Mouse (Mus musculus) forebrain, postnatal 0 days (tissue): ENCODE results near the gene Ccdc27. TPM values are rescaled to one million over a fixed set of nuclear protein-coding genes. Genes with fewer than 3 reads are reported as not detected.

Experiments used
- ATAC-seq: fragments of 200-750 bp; cut with Nextera tagmentation; 2 replicates; pipeline ENCODE4 v1.8.0; 2017; ENCODE audit warnings: mild to moderate bottlenecking, moderate library complexity
- DNase-seq: peaks from one replicate; pipeline ENCODE4 v3.0.0-alpha.2; 2015
- H3K27ac ChIP-seq: fragments of 300-500 bp; sonication (generic); 2 replicates; pipeline ENCODE4 v1.5.1; 2014; ENCODE audit warnings: low read depth, mild to moderate bottlenecking, antibody characterized with exemption, low read length, moderate library complexity, mixed read lengths
- H3K27me3 ChIP-seq: fragments of 300-500 bp; sonication (generic); 2 replicates; pipeline ENCODE4 v1.6.1; 2014; ENCODE audit warnings: mild to moderate bottlenecking, low read length, mixed read lengths; ENCODE audit not compliant: insufficient read depth
- H3K36me3 ChIP-seq: fragments of 300-500 bp; sonication (generic); 2 replicates; pipeline ENCODE4 v1.6.1; 2014; ENCODE audit warnings: mild to moderate bottlenecking, moderate library complexity; ENCODE audit not compliant: insufficient read depth
- H3K4me1 ChIP-seq: fragments of 300-500 bp; sonication (generic); 2 replicates; pipeline ENCODE4 v1.6.1; 2014; ENCODE audit warnings: antibody characterized with exemption; ENCODE audit not compliant: insufficient read depth
- H3K4me2 ChIP-seq: fragments of 300-500 bp; sonication (generic); 2 replicates; pipeline ENCODE4 v1.6.1; 2014; ENCODE audit warnings: low read depth, mild to moderate bottlenecking, moderate library complexity
- H3K4me3 ChIP-seq: fragments of 300-500 bp; sonication (generic); 2 replicates; pipeline ENCODE4 v1.5.1; 2014; ENCODE audit warnings: low read depth, low read length, mixed read lengths
- H3K9ac ChIP-seq: fragments of 300-500 bp; sonication (generic); 2 replicates; pipeline ENCODE4 v1.6.1; 2014; ENCODE audit warnings: mild to moderate bottlenecking
- H3K9me3 ChIP-seq: fragments of 300-500 bp; sonication (generic); 2 replicates; pipeline ENCODE4 v1.6.1; 2016; ENCODE audit warnings: low read length
- CTCF ChIP-seq: sonication (generic); IDR thresholded peaks from 2 replicates; pipeline ENCODE4 v1.5.1; 2016; ENCODE audit warnings: antibody characterized with exemption, control low read depth, low read depth
- WGBS: fragments of 180-500 bp; shearing (Covaris S2); extraction: QIAGEN DNeasy Blood & Tissue Kit; methylation state at CpG from one replicate; pipeline ENCODE4 v1.1.7; 2014; 5-methylcytosine and 5-hydroxymethylcytosine counted together
- polyA plus RNA-seq: library from polyadenylated mRNA; unstranded; fragments of >200 nt; fragmentation: Nextera tagmentation; extraction: Ambion mirVana; gene quantifications from 2 replicates; pipeline ENCODE4 v1.2.1, GENCODE M21; 2015
- total RNA-seq: library from RNA; depleted of rRNA; stranded (reverse); fragments of >200 nt; gene quantifications from 2 replicates; pipeline ENCODE4 v1.2.3, GENCODE M21; 2014; rRNA removed

Ccdc27 gene
- total RNA-seq (not detected in 2 replicates), polyA plus RNA-seq (not detected in 2 replicates)

DNA sequence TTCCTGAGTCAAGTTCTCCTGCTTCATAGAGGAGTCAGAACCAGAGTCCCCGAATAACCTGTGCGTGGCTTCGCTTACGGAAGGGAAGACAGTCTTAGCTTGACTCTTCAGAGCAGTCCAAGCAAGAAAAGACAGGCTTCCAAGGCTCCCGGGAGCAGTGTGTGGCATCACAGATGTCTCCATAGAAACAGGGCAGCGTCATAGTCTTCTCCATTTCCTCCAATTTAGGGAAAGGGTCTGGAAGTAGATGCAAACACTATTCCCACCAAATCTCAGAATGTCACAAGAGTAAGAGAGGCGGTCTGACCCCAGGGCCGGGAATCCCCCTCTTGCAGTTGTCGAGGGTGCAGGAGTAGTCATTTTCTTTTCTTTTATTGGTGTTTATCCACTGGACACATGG, at the start of gene Ccdc27:
TSS of gene Ccdc27 (minus strand) at position 101 of the 400 bp plus-strand sequence.
- Histone ChIP-seq H3K4me2 (no peak within 1 kb of the TSS), H3K9ac (no peak within 1 kb of the TSS), H3K36me3 (no peaks in the 10 kb centered on the region), H3K9me3 (no peaks in the 10 kb centered on the region), H3K27me3 (no peaks in the 10 kb centered on the region), H3K4me1 (no peaks in the 10 kb centered on the region), H3K27ac (no peak within 1 kb of the TSS), H3K4me3 (no peak within 1 kb of the TSS)
- TF ChIP-seq CTCF, result no peak
- ATAC-seq (no peak), DNase-seq (no peak)
- WGBS, result 78% methylated on average over 9 of the region's 9 CpGs

DNA sequence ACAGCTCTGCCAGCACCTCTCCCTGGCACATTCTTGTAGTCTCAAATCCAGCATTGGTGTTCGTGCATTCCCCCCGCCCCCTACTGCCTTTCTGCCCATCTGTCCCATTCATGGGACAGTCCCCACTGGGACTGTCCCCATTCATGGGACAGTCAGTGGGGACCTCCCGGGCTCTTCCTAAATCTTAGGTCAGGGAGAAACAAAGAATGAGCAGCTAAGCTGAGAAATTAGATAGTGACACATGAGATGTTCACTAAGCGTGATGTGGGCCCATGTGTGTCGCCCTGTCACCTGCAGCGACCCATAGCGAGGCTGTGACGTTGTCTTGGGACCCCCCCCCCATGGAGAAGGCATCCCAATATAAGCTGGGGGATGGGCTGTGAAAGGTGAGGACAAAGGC, 48.9 kb upstream of the Ccdc27 start:
- Histone ChIP-seq H3K9me3 (no peaks in the 10 kb centered on the region), H3K4me3 (no peak overlapping the region), H3K36me3 (no peaks in the 10 kb centered on the region), H3K4me1 (no peaks in the 10 kb centered on the region), H3K27ac (no peak overlapping the region), H3K4me2 (no peak overlapping the region), H3K27me3 (no peaks in the 10 kb centered on the region), H3K9ac (no peak overlapping the region)
- no peak for ATAC-seq
- no peak for TF ChIP-seq CTCF
- DNase-seq, result no peak
- 62% methylated on average over 8 of the region's 8 CpGs for WGBS

- Histone ChIP-seq H3K27ac (no peak overlapping the region), H3K9me3 (no peaks in the 10 kb centered on the region), H3K4me1 (no peaks in the 10 kb centered on the region), H3K27me3 (no peaks in the 10 kb centered on the region), H3K4me3 (no peak overlapping the region), H3K9ac (no peak overlapping the region), H3K4me2 (no peak overlapping the region), H3K36me3 (no peaks in the 10 kb centered on the region)
- WGBS, result 62% methylated on average over 5 of the region's 5 CpGs
- TF ChIP-seq CTCF, result 0 out of 2 replicates have a peak, but pooled peaks have one; percentile 2
- ATAC-seq (no peak), DNase-seq (no peak)
Observed at GRCm38 (mm10) chr4:154089205-154089604, 46.7 kb upstream of the Ccdc27 start.

DNA sequence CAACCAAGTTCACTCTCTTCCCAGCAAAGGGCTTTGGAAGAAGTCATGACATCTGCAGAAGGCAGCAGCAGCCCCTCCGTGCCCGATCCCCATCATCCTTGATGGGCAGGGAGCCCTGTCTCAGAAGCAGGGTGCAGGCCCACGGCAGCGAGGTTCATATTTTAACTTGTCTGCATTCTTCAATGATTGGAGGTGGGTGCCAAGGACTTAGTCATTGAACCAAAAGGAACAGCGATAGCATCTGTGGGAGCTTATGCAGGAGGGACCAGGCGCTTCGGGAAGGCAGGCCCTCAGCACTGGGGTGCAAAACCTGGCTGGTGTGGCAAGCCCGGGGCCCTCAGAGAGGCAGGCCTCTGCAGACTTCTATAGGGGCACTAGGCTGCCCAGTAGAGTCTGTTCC, 44.0 kb upstream of the Ccdc27 start:
- Histone ChIP-seq H3K36me3 (no peaks in the 10 kb centered on the region), H3K9me3 (no peaks in the 10 kb centered on the region), H3K4me2 (no peak overlapping the region), H3K27me3 (peaks cover 14% of the 10 kb centered on the region), H3K4me3 (no peak overlapping the region), H3K27ac (no peak overlapping the region), H3K9ac (no peak overlapping the region), H3K4me1 (no peaks in the 10 kb centered on the region)
- no peak for DNase-seq
- ATAC-seq, result no peak
- WGBS, result 85% methylated on average over 8 of the region's 8 CpGs
- no peak for TF ChIP-seq CTCF

DNA sequence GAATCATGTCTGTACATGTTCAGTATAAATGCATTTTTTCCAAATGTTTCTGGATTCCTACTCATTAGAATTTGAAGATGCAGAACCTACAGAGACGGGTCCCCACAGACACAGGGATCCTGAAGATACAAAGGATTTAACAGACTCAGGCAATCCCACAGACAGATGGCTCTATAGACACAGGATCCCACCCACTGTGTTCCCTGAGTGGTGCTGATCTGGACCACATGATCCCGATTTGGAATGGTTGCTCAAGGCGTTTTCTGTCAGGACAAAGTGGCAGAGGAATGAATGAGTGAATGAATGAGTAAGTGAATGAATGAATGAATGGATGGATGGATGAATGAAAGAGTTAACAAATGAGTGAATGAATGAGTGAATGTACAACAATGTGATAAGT, 43.4 kb upstream of the Ccdc27 start:
- no peak overlapping the region for H3K4me2 ChIP-seq
- no peak overlapping the region for H3K9ac ChIP-seq
- no peaks in the 10 kb centered on the region for H3K9me3 ChIP-seq
- ATAC-seq (no peak), DNase-seq (no peak)
- 50% methylated on average over 3 of the region's 3 CpGs for WGBS
- TF ChIP-seq CTCF, result no peak
- peaks cover 20% of the 10 kb centered on the region for H3K27me3 ChIP-seq
- H3K27ac ChIP-seq, result no peak overlapping the region
- no peaks in the 10 kb centered on the region for H3K4me1 ChIP-seq
- no peak overlapping the region for H3K4me3 ChIP-seq
- no peaks in the 10 kb centered on the region for H3K36me3 ChIP-seq

GRCm38 (mm10) chr4:154081974-154082373, 39.5 kb upstream of the Ccdc27 start:
- TF ChIP-seq CTCF, result no peak
- no peaks in the 10 kb centered on the region for H3K4me1 ChIP-seq
- no peak overlapping the region for H3K4me2 ChIP-seq
- WGBS, result 15% methylated on average over 1 of the region's 1 CpGs
- H3K27me3 ChIP-seq, result peaks cover 35% of the 10 kb centered on the region
- H3K9ac ChIP-seq, result no peak overlapping the region
- DNase-seq (no peak), ATAC-seq (no peak)
- H3K9me3 ChIP-seq, result no peaks in the 10 kb centered on the region
- no peak overlapping the region for H3K4me3 ChIP-seq
- H3K36me3 ChIP-seq, result no peaks in the 10 kb centered on the region
- H3K27ac ChIP-seq, result no peak overlapping the region

DNA sequence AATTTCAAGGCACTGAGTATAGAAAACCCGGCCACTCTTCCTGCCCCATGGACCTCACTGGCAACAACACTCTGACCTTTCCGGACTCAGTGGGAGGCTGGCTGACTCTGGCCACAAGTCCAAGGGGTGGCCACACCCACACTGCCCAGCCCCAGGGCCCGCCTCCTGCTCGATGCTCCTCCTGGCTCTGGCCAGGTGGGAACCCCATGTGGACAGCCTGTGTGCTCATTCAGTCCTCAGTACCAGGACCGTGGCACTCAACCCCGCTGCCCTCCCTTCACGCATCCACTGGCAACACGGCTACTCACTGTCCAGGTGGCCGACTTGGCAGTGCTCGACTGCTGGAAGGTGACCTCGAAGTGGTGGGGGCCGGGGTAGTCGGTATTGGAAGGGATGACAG, 38.5 kb upstream of the Ccdc27 start:
- no peak for DNase-seq
- no peaks in the 10 kb centered on the region for H3K4me1 ChIP-seq
- no peaks in the 10 kb centered on the region for H3K9me3 ChIP-seq
- no peak for ATAC-seq
- no peak overlapping the region for H3K9ac ChIP-seq
- no peak for TF ChIP-seq CTCF
- H3K4me3 ChIP-seq, result no peak overlapping the region
- peaks cover 35% of the 10 kb centered on the region for H3K27me3 ChIP-seq
- no peak overlapping the region for H3K4me2 ChIP-seq
- H3K36me3 ChIP-seq, result no peaks in the 10 kb centered on the region
- H3K27ac ChIP-seq, result no peak overlapping the region
- WGBS, result 5% methylated on average over 13 of the region's 13 CpGs

DNA sequence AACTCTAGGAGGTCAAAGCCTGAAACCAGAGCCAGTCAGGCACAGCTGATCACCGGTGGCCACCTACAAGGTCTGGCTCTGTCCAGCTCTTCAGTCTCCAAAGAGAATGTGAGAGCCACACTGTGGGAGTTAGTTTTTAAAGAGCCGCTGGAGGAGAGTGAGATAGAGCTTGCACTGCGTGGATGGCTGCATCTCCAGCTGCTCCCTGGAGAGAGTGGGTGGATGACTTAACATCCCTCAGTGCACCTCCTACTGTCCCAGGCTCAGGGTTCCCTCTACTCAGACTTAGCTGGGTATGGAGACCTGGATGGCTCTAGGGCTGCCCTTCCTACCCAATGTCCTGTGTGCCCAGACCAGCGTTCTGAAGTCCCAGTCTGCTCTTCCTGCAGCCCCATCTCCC, 37.7 kb upstream of the Ccdc27 start:
- 46% methylated on average over 4 of the region's 4 CpGs for WGBS
- Histone ChIP-seq H3K4me2 (no peak overlapping the region), H3K9me3 (no peaks in the 10 kb centered on the region), H3K4me1 (no peaks in the 10 kb centered on the region), H3K4me3 (no peak overlapping the region), H3K27ac (no peak overlapping the region), H3K9ac (no peak overlapping the region), H3K36me3 (no peaks in the 10 kb centered on the region), H3K27me3 (peaks cover 35% of the 10 kb centered on the region)
- DNase-seq, result no peak
- ATAC-seq, result no peak
- no peak for TF ChIP-seq CTCF
